Mouse (Mus musculus) brain, adult 2 months (tissue): Measurements from ENCODE around the gene Vopp1.
"Not testable (repeated sequence)": the region's sequence is repeated elsewhere in the genome, so short reads cannot be mapped to it uniquely, and the experiment has no call there.

ENCODE experiments used
- DNase-seq: peaks from one replicate; pipeline ENCODE4 v3.0.0; 2011; ENCODE audit warnings: low read depth, low spot score

Vopp1 gene

DNA sequence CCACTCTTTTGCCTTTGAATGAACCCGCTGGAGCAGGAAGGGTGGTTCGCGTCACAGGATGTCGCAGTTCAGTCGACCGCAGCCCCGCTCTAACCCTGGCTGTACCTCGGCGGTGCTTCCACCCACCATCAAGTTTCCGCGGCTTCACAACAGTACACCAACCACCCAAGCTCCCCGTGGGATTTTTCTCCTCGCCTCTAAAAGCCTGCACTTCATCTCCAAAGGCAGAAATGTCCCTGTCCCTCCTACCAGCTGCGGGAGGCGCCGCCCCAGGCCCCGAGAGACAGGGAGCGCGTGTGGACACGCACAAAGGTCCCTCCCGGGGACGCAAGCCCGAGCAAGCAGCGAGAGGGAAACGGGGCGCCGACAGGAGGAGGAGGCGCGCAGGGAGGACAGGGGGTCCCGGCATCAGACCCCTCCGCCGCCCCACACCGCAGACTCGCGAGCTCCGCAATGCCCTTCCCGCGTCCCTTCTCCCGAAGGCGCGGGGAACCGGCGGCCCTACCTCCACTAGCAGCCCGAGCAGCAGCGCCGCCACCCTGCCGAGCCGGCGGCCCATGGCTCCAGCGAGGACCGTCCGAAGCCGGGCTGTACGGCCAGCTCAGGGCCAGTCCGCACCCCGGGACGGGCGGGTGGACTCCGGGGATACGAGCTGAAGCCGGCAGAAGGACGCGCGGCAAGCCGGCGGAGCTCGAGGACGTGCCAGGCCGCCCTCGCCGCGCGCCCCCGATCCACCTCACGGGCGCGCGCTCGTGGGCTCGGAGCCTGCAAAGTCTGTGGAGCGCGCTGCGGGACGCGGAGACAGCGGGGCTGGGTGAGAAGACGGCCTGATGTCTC, at the start of gene Vopp1:
Gene Vopp1, minus strand, starts transcription at position 738 of the 837 bp plus-strand sequence.
- peak; percentile 90 for DNase-seq

DNA sequence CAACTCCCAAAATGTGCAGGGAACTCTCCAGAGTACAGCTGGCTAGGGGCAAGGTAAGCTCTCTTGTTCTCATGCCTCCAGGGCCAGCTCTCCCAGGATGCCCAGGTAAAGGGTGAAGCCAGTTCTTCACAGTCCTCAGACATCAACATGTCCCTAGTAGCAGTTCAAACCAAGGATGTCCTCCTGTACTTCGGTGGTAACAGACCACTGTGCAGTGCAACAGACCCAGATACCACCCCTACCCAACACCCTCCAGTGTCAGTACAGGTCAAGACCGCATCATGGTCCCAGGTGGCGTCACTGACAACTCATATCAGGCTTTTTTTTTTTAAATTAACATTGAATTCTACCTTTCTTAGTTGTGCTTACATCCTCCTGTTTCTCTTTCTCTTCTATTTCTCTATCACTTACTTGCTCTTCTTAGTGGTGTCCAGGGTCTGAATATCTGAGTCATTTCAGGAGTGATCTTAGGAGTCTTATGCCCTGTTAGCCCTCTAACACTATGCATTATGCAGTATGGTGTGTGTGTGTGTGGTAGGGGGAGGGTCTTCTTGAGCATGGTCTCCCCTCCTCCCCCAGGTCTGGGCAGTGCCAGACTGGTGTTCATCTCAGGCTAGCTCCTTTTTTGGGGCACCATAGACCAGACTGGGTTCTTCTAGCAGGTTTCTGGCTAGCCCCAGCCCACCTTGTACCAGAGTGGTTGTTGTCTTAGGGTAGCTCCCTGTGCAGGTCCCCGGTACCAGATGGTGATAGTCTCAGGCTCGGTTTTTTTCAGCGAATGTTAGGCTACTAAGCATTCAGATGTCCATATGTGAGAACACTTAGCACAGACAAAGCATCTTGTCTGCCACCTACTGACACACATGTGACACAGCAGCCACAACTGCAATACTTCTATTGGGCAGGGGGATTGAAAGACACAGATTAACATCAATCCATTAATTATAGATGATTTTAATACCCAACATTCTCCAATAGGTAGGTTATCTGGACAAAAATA, 34.4 kb upstream of the Vopp1 start:
- DNase-seq: peak; percentile 75

DNA sequence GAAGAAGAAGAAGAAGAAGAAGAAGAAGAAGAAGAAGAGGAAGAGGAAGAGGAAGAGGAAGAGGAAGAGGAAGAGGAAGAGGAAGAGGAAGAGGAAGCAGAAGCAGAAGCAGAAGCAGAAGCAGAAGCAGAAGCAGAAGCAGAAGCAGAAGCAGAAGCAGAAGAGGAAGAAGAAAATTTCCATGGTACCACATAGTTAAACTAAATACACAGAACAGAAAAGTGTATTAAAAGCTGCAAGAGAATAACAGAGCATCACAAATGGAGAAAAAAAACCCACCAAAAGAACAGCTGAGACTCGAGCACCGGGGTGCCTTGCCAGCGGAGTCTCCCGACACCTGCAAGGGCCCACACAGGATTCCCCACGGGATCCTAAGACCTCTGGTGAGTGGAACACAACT, 26.2 kb upstream of the Vopp1 start:
- DNase-seq: not testable (repeated sequence)

DNA sequence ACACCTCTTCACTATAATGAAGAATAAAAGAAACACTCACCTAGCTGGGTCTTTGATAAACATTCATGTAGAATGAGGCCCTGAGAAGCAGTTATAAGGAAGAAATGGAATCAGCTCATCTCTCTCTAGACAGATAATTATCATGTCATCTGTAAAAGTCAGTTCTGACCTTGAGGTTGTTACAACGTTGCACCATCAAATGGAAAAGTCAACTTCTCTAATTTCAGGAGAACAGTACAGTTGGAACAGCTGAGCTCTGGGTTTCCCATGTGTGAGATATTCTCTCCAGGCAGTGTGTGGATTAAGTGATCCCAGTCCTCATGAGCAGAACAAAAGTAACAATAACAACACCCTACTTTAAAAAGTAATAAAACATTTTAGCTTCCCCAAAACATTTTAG, 25.3 kb upstream of the Vopp1 start, which contains the start of gene Vmn1r21:
Gene Vmn1r21, minus strand, starts transcription at position 58 of the 400 bp plus-strand sequence.
- no peak for DNase-seq

DNA sequence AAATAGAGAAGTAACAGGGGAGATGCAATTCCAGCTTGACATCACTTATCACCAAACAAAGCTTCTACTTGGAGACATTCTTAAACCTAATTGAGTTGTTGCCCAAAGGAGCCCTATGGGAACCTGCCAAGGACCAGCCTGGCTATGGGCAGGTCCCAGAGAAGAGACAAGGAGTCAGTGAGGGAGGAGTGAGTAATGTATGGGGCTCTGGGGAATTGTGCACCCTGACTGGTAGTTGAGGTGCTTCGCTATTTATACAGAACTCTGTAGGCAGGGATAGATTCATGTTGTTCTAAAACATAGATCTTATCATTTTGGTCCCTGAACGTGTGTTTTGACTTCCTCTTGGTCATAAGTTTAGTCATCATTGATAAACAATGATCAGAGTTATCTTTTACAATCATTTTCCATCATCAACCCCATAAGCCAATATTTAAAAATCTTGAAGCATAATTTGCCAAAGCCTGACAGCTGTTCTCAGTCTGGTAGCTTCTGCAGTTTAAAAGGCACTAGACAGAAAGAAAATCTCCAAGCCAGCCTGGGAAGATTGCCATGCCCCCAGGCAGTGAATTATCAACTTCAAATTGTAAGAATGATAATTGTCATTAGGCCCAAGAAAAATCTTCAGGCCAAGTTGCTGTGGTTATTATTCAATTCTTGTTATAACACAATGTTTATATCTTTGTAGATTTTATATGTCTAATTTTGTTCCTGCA, 14.9 kb upstream of the Vopp1 start:
- DNase-seq: peak; percentile 46

DNA sequence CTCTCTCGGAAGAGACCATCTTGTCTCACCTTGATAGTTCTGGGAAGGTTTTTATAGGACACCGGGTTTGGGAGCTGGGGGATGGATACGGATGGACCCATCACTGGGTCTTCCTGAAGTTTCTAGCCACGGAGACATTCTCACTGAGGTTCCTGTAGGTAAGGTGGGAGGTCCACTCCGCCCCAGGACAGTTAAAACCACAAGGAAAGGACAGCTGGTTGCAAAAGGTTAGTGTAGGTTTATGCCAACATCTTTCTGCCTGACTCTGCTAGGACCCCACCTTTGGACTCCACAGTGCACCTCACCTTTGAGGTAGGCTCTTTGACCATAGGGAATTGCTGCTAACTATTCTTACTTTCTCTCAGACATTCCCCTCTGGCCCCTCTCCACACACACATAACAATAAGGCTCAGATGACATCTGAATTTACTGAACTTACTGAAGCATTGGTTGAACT, 328 bp upstream of the Vopp1 start:
- no peak for DNase-seq

DNA sequence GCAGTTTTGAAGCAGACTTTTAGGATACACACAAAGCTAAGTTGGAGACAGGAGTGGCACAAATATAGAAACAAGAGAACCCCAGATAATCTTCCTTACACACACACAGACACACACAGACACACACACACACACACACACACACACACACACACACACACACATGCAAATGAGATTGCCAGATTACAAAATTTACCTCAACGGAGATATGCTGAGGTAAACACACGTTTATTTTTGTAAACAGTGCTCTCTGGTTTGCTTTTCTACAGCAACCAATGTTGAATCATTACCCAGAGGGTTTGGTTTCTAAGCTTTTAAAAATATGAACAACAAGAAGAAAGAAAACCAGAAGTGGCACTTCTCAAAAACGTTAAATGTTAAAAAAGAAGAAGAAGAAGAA, 1.5 kb downstream of the Vopp1 start:
- DNase-seq: no peak

DNA sequence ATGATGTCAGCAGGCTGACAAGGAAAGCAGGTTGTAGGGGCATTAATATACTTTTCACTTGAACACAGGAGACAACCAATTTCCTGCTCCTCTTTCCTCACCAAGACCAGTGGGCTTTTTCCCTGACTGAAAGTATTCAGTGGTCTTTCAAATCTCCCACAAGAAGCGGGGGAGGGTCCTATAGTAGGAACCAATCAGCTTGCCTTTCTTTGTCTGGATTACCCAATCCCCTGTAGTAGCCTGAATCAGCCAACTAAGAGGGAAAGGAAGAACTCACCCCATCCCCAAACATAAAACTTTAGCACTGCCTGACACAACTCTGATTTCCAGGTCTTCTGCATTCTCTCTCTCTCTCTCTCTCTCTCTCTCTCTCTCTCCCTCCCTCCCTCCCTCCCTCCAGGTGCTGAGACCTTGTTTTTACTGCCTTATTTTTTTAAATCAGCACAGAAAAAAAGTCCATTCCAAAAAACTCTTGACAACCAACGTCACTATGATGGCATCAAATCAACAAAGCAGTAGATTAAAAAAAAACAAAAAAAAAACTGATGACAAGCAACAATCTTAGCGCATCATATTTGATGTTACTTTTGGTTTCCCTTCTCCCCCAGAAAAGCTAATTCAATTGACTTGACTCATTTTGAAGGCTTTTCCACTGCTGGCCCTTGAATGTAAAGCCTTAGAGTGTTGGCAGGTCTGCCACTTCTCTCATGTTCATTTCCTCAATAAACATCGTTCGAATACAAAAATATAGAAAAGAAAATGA, 2.1 kb downstream of the Vopp1 start:
- DNase-seq: no peak

DNA sequence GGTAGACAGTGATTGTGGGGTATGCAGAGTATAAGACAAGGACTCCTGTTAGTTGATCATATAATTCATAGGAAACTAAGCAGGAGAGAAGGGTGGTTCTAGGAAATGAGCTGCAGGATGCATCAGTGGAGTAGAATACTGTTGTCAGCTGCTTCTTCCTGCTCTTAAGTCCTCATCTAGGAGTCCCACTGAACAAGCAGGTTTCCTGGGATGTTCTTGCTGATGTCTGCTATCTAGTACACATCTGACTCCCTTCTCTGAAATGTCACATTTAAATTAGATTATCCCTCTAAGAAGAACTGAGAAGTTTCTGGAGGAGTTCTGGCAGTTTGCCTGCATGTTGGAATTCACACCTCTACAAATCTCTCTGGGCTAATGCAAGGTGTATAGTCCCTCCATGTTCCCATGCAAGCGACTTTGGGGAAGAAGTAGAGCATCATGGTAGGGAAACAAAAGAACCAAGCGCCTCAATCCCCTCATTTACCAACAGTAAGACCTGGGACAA, 10.5 kb downstream of the Vopp1 start:
- peak; percentile 81 for DNase-seq

DNA sequence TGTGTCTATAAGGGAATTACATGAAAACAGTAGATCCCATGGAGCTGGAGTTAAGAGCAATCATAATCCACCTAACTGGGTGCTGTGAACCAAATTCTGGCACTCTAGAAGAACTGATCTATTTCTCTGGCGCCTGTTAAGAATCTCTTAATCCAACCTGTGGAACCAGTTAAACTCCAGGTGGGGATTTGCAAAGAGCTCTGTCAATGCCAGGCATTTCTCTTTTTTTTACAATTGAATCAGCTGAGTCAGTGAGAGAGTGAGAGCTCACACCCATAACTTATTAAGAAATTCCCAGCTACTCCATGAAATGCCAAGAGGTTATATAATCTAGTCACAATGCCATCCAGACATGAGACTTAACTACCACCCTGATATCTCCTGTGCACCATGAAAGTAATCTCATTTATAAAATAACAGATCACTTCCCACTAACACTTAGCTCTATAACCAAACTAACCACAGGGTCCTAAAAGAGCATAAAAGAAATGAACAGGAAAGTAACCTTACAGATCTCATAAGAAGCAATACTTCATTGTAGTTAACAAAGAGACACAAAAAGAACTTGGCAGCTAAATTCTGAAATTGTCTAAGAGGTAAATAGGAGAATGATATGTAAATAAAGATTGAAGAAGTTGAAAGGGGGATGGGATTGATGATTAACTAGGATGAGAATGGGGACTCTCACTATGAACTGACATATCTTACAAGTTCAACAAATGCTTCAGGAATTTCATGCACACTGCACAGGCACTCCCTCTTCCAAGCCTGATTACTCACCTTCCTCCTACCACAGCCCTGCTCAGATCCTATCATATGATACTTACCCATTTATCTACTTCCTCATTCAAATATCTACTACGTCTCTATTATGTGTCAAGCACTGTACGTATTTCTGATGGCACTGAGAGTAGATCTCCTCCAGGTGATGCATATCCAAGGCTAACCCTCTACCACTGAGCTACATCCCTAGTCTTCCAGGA, 12.9 kb downstream of the Vopp1 start:
- DNase-seq: peak; percentile 23

DNA sequence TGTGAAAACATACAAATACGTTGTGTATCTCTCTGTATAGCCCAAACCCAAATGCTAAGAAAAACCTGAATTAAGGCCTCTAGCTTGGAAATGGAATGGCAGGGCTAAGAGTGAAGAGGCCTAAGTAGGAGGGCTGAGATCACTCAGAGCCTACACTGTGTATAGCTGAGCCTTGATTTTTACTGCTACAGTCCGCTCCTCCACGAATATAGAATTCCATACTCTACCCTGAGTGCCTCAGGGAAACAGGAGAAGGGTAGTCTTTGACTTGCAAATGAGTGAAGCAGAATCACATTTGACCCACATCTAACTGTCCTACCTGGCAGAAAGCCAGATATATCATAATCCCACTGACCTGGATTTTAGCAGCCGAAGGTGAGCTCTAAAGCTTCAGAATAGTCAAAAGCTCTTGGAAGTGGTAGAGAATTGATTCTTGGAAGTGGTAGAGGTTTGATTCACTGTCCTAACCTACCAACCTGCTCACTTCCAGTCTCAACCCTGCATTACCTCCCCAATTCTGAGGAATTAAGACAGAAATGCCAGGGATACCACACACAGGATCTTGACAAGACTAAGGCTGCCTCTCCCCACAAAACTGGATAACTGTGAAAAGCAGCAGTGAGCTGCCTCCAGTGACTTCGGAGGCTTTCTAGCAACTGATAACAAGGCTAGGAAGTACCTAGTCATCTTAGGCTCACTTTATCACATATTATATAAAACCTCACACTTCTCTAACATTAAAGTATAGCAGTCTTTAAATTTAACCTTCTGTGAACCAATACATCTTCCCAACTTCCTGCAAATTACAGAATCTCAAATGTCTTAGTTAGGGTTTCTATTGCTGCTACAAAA, 19.5 kb downstream of the Vopp1 start:
- DNase-seq: peak; percentile 14

DNA sequence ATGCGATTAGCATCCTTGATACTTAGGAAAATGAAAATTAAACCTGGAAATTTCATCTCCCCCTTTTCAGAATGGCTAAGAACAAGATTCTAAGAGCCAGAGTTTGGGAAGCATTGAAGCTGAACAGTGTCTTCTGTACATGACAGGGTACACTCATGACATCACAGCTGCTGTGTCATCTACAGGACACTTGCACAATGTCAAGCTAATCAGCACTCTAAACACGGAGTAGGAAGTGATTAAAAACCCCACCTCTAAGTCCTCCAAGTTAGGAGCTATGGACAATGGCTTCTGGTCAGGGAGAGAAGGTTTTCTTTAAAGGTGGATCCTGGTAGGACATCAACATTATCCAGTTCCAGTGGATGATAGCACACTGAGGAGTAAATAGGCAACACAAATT, 21.8 kb downstream of the Vopp1 start:
- no peak for DNase-seq

DNA sequence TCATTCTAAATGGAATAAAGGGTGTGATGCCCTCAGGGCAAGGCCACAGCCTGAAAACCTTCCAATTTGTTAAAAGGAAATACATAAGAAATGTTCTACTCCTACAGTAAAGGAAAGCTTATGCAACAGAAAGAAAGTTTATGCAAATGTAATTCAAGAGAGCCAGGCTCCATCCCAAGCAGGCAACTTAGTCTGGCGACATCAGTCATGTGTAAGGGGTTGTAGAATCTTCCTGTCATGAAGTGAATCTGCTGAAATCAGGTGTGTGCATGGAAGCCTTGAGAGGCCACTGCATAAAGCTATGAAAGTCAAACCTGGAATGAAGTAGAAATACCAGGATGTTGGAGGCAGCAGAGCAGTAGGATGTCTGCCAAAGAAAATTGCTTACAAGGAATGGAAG, 26.0 kb downstream of the Vopp1 start:
- DNase-seq: peak; percentile 51

DNA sequence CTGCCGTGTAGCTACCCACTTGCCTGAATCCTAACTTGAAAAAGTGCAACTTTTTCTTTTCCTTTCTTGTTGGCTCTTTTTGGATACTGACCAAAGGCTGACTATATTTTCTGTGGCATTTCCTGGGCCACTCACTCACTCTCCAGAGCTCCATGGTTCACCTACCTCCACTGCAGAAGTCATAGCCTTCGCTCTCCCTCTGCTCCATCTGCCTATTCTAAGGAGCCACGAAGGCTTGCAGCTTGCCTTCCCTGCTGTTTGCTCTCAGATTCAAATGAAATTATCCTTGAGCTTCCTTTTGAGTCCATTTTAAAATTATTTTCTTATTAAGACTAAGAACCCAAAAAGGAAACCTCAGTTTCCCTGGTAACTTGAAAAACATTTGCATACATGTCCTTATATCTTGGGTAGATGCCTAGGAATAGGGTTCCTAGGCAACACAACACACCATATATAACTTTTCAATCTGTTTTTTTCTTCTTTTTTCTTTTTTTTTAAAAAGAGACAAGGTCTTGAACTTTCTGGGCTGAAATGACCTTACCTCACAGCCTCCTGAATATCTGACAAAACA, 28.0 kb downstream of the Vopp1 start:
- DNase-seq: peak; percentile 43

DNA sequence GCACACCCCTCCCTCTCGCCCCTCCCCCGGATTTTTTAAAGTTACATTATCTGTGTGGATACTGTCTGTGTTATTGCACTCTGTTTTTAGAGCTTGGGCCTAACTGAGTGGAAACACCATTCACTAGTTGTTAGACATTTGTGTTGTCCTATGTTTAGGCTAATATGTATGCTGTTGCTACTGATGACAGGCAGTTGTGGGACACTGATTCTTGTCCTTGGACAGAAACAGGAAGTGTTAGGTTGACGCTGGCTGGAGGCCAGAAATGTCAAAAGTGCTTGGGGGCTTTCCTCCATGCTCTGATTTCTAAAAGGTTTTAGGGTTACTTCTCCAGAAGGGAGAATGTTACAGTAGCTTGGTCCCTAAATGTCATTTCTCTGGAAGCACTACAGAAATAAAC, 29.1 kb downstream of the Vopp1 start:
- no peak for DNase-seq

DNA sequence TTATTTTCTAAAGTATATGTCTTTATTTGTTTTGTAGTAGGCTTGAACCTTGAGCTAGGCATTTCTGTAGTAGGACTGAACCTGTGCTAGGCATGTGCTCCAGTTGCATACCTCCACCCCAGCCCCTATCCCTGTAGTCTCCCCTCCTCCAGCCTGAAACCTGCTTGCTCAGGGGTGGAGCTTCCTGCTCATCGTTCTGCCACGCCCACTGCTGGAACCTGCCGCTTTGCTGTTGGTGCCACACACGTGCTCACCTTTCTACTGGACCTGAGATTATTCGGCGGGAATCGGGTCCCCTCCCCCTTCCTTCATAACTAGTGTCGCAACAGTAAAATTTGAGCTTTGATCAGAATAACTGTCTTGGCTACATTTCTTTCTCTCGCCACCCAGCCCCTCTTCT, 32.1 kb downstream of the Vopp1 start:
- not testable (repeated sequence) for DNase-seq

DNA sequence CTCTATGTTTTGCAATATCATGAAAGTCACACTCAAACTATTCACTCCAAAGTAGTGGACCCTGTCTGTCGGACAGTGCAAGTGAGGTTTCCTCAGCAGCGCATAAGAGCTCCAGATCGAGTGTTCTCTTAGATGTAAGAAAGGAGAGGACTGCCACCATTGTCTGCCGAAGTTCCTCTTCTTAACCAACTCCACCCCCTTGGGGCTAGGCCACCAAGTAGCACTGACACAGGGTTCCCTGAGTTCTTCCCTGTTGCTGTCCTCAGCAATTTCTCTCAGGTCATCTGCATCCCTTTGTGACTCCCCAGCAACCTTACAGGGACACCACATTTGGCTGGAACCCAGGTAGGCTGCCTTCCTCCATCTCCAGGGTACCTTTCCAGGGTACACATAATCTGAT, 34.4 kb downstream of the Vopp1 start:
- no peak for DNase-seq

DNA sequence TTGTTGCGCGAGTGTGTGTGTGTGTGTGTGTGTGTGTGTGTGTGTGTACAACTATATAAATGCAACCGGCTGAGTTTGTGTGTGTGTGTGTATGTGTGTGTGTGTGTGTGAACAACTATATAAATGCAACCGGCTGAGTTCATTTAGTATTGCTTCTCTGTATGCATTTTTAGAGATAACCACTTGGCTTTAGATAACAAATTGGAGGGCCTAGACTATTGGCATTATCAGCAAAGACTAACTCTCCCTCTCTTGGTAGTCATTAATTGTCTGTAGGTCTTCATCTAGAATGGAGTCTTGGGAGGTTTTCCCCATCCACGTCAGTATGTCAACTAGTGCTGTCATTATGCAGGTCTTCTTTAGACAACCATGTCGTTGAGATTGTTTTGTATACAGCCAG, 37.6 kb downstream of the Vopp1 start:
- DNase-seq: no peak
